Mouse (Mus musculus): ENCODE results near the gene Fasn.

- TF ChIP-seq CTCF (IDR thresholded peaks at IDR 0.05; ENCODE audit: control insufficient read depth, insufficient read depth, insufficient read length), result no peak
- no peak for TF ChIP-seq CEBPB (IDR thresholded peaks at IDR 0.05; ENCODE audit: low read depth)
- TF ChIP-seq USF1 (IDR thresholded peaks at IDR 0.05; ENCODE audit: low read depth), result no peak
Measured at GRCm38 (mm10) chr11:120829757-120830532, 5.6 kb upstream of the Fasn start.

All from C2C12 (cell line).